Mouse (Mus musculus) forebrain, embryonic 13.5 days (tissue): ENCODE results near the gene Odf3b. TPM values are rescaled to one million over a fixed set of nuclear protein-coding genes. Genes with fewer than 3 reads are reported as not detected.
A peak's percentile ranks its signal among the peaks of the same experiment; 100 is the strongest.

Source experiments
- ATAC-seq: fragments of 200-750 bp; cut with Nextera tagmentation; 2 replicates; pipeline ENCODE4 v1.8.0; 2017
- H3K27ac ChIP-seq: fragments of 300-500 bp; sonication (generic); 2 replicates; pipeline ENCODE4 v1.5.1; 2015; ENCODE audit warnings: inconsistent platforms, mild to moderate bottlenecking, moderate library complexity
- H3K27me3 ChIP-seq: fragments of 300-500 bp; sonication (generic); 2 replicates; pipeline ENCODE4 v1.6.1; 2015; ENCODE audit warnings: mild to moderate bottlenecking, inconsistent platforms
- H3K36me3 ChIP-seq: fragments of 300-500 bp; sonication (generic); 2 replicates; pipeline ENCODE4 v1.6.1; 2015; ENCODE audit warnings: mild to moderate bottlenecking, inconsistent platforms; ENCODE audit not compliant: poor library complexity, severe bottlenecking
- H3K4me1 ChIP-seq: fragments of 300-500 bp; sonication (generic); 2 replicates; pipeline ENCODE4 v1.6.1; 2015; ENCODE audit warnings: inconsistent platforms
- H3K4me2 ChIP-seq: fragments of 300-500 bp; sonication (generic); 2 replicates; pipeline ENCODE4 v1.6.1; 2015; ENCODE audit warnings: inconsistent platforms, mild to moderate bottlenecking, moderate library complexity
- H3K4me3 ChIP-seq: fragments of 300-500 bp; sonication (generic); 2 replicates; pipeline ENCODE4 v1.5.1; 2015; ENCODE audit warnings: mild to moderate bottlenecking, inconsistent platforms
- H3K9ac ChIP-seq: fragments of 300-500 bp; sonication (generic); 2 replicates; pipeline ENCODE4 v1.6.1; 2015; ENCODE audit warnings: mild to moderate bottlenecking, inconsistent platforms
- H3K9me3 ChIP-seq: fragments of 300-500 bp; sonication (generic); replicated peaks from 2 replicates; pipeline ENCODE4 v1.6.1; 2016; ENCODE audit warnings: inconsistent platforms
- WGBS: fragments of 180-500 bp; shearing (Covaris S2); methylation state at CpG from one replicate; pipeline ENCODE4 v1.1.7; 2015; 5-methylcytosine and 5-hydroxymethylcytosine counted together
- polyA plus RNA-seq: library from polyadenylated mRNA; unstranded; fragments of >200 nt; fragmentation: Nextera tagmentation; extraction: Ambion mirVana; gene quantifications from 2 replicates; pipeline ENCODE4 v1.2.1, GENCODE M21; 2015

The Odf3b gene
- polyA plus RNA-seq, 1 experiment from 2014 or later, result 0.98 TPM

- Histone ChIP-seq H3K36me3 (peaks cover 40% of the 10 kb centered on the region), H3K27me3 (peaks cover 35% of the 10 kb centered on the region), H3K4me2 (peak within 1 kb of the TSS; percentile 71), H3K4me1 (peaks cover 22% of the 10 kb centered on the region), H3K27ac (peak within 1 kb of the TSS; percentile 93), H3K9me3 (no peaks in the 10 kb centered on the region), H3K9ac (peak within 1 kb of the TSS; percentile 87), H3K4me3 (peak within 1 kb of the TSS; percentile 70)
- peak; percentile 88 for ATAC-seq
- under 1% methylated on average over 42 of the region's 42 CpGs for WGBS
Measured at GRCm38 (mm10) chr15:89373762-89374248, 5.3 kb downstream of the Odf3b start, which contains the start of gene Sco2. Gene Sco2, minus strand, starts transcription at chr15:89373846.

DNA sequence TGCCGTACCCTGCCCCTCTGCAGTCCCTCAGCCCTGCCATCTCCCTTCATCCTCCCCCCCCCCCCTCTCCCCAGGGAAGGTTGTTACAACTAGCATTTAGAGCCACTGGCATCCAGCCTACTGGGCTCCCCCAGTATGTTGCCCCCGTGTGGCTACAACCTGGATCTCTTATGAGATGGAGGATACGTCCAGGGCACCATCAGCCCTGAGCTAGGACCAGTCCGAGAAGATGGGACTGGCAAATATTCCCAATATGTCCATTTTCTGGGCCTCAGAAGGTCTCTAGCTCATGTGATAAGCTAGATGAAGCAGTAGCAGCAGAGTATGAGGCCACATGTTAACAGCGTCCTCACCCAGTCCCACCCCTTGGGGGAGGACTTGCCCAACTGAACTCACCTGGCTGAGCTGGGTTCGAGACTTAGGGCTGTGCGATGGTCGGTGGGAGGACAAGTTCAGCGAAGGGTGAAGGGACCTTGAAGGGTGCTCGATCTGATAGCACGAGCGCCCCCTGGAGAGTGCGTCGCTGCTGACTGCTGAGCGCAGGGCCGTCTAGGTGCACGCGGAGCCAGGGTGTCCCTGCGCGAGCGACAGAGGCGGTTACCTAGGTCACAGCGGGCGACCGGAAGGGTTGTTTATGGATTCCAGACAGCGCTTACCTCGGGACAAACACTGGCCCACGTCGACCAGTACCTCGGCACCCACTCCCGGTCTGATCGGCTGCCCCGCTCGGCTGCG is 5.9 kb downstream of the Odf3b start:
- peak overlapping the region; percentile 71 for H3K4me2 ChIP-seq

GRCm38 (mm10) chr15:89372536-89372935 is 6.5 kb downstream of the Odf3b start:
- H3K9ac ChIP-seq, result peak overlapping the region; percentile 87; the same call in 1 of the 2 replicates
- H3K4me3 ChIP-seq, result peak overlapping the region; percentile 70
- peaks cover 16% of the 10 kb centered on the region for H3K4me1 ChIP-seq
- ATAC-seq, result no peak
- H3K9me3 ChIP-seq, result no peaks in the 10 kb centered on the region
- H3K36me3 ChIP-seq, result peaks cover 53% of the 10 kb centered on the region
- 0 out of 2 replicates have a peak overlapping the region, but pooled peaks have one; percentile 93 for H3K27ac ChIP-seq
- WGBS, result 90% methylated on average over 7 of the region's 7 CpGs
- peaks cover 22% of the 10 kb centered on the region for H3K27me3 ChIP-seq
- H3K4me2 ChIP-seq, result peak overlapping the region; percentile 71

More for the DNA sequence above, 5.9 kb downstream of the Odf3b start:
- 3% methylated on average over 35 of the region's 35 CpGs for WGBS
- Histone ChIP-seq H3K36me3 (peaks cover 46% of the 10 kb centered on the region), H3K4me1 (peaks cover 16% of the 10 kb centered on the region), H3K4me3 (peak overlapping the region; percentile 70), H3K27me3 (peaks cover 28% of the 10 kb centered on the region), H3K9ac (peak overlapping the region; percentile 87), H3K27ac (peak overlapping the region; percentile 93), H3K9me3 (no peaks in the 10 kb centered on the region)
- peak; percentile 83 for ATAC-seq

DNA sequence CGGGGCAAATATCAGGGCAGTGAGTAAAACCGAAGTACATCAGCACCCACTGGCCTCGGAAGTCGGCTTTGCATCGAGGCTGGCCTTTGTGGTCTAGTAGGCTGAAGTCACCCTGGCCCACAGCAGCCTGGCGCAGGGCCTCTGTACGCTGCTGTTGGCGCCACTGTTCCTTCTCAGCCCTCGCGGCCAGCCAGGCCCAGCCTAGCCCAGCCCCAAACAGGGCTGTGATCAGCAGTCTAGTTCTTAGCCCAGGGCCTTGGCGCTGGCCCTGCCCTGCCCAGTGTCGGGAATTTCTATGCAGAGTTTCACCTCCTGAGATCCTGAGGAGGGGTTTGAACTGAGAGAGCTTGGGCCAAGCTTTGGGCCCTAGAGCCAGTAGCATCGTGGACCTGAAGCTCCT is 7.0 kb downstream of the Odf3b start:
- ATAC-seq, result no peak
- H3K4me3 ChIP-seq, result no peak overlapping the region
- no peak overlapping the region for H3K27ac ChIP-seq
- H3K36me3 ChIP-seq, result peaks cover 58% of the 10 kb centered on the region
- peaks cover 17% of the 10 kb centered on the region for H3K27me3 ChIP-seq
- peaks cover 16% of the 10 kb centered on the region for H3K4me1 ChIP-seq
- no peak overlapping the region for H3K4me2 ChIP-seq
- 81% methylated on average over 13 of the region's 13 CpGs for WGBS
- no peaks in the 10 kb centered on the region for H3K9me3 ChIP-seq
- no peak overlapping the region; the same call in 1 of the 2 replicates for H3K9ac ChIP-seq

DNA sequence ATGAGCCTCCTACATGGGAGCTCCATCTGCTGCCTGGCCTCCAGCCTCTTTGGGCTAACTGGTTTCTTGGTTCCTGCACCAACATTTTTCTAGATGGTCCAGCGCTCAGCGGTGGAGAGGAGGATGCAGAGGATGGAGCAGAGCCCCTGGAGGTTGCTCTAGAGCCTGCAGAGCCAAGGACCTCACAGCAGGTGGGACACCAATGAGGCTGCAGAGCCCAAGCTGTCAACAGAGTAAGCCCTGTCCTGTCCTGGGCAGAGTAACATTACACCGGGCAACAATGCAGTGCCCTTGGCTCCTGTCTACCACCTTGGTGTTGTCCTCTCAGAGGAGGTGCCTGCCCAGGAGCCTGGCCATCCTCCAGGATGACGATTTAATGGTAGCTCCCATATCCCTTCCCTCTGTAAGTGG is 13.9 kb downstream of the Odf3b start:
- no peaks in the 10 kb centered on the region for H3K9me3 ChIP-seq
- no peak for ATAC-seq
- peaks cover 100% of the 10 kb centered on the region for H3K36me3 ChIP-seq
- H3K4me1 ChIP-seq, result no peaks in the 10 kb centered on the region
- no peak overlapping the region for H3K27ac ChIP-seq
- WGBS, result 98% methylated on average over 4 of the region's 4 CpGs
- H3K4me3 ChIP-seq, result no peak overlapping the region
- no peak overlapping the region for H3K4me2 ChIP-seq
- H3K27me3 ChIP-seq, result no peaks in the 10 kb centered on the region
- H3K9ac ChIP-seq, result no peak overlapping the region

- WGBS, result 92% methylated on average over 7 of the region's 7 CpGs
- Histone ChIP-seq H3K9ac (no peak overlapping the region), H3K4me3 (no peak overlapping the region), H3K36me3 (peaks cover 84% of the 10 kb centered on the region), H3K27ac (no peak overlapping the region), H3K9me3 (no peaks in the 10 kb centered on the region), H3K4me1 (peaks cover 9% of the 10 kb centered on the region; the same call in 1 of the 2 replicates), H3K4me2 (no peak overlapping the region), H3K27me3 (no peaks in the 10 kb centered on the region)
- ATAC-seq, result no peak
Measured at GRCm38 (mm10) chr15:89363051-89363450, 16.0 kb downstream of the Odf3b start.

GRCm38 (mm10) chr15:89358784-89359183 is 20.3 kb downstream of the Odf3b start:
- Histone ChIP-seq H3K4me2 (no peak overlapping the region), H3K36me3 (peaks cover 47% of the 10 kb centered on the region), H3K9me3 (no peaks in the 10 kb centered on the region), H3K27ac (no peak overlapping the region), H3K4me3 (no peak overlapping the region), H3K4me1 (peaks cover 41% of the 10 kb centered on the region), H3K9ac (no peak overlapping the region), H3K27me3 (no peaks in the 10 kb centered on the region)
- 90% methylated on average over 3 of the region's 3 CpGs for WGBS
- no peak for ATAC-seq

GRCm38 (mm10) chr15:89356372-89356771 is 22.7 kb downstream of the Odf3b start:
- peaks cover 47% of the 10 kb centered on the region for H3K36me3 ChIP-seq
- ATAC-seq, result peak; percentile 61
- H3K9ac ChIP-seq, result peak overlapping the region; percentile 90
- H3K27me3 ChIP-seq, result no peaks in the 10 kb centered on the region
- peak overlapping the region; percentile 83 for H3K4me2 ChIP-seq
- WGBS, result under 1% methylated on average over 15 of the region's 15 CpGs
- peaks cover 41% of the 10 kb centered on the region for H3K4me1 ChIP-seq
- peak overlapping the region; percentile 85 for H3K4me3 ChIP-seq
- no peaks in the 10 kb centered on the region for H3K9me3 ChIP-seq
- peak overlapping the region; percentile 81 for H3K27ac ChIP-seq

- Histone ChIP-seq H3K27ac (peak within 1 kb of the TSS; percentile 81), H3K36me3 (peaks cover 47% of the 10 kb centered on the region), H3K9ac (peak within 1 kb of the TSS; percentile 90), H3K4me3 (peak within 1 kb of the TSS; percentile 85), H3K9me3 (no peaks in the 10 kb centered on the region), H3K4me2 (peak within 1 kb of the TSS; percentile 83), H3K4me1 (peaks cover 41% of the 10 kb centered on the region), H3K27me3 (no peaks in the 10 kb centered on the region)
- peak; percentile 94 for ATAC-seq
- WGBS, result under 1% methylated on average over 61 of the region's 64 CpGs
Measured at GRCm38 (mm10) chr15:89355241-89356187, 23.6 kb downstream of the Odf3b start, which contains the start of the genes Lmf2 and Ncaph2. Gene Lmf2, minus strand, starts transcription at chr15:89355659. Gene Ncaph2, plus strand, starts transcription at chr15:89355719.

GRCm38 (mm10) chr15:89354455-89354854 is 24.6 kb downstream of the Odf3b start:
- H3K4me3 ChIP-seq, result peak overlapping the region; percentile 85
- no peaks in the 10 kb centered on the region for H3K9me3 ChIP-seq
- H3K27me3 ChIP-seq, result no peaks in the 10 kb centered on the region
- peaks cover 51% of the 10 kb centered on the region for H3K36me3 ChIP-seq
- WGBS, result 87% methylated on average over 7 of the region's 7 CpGs
- peak overlapping the region; percentile 83 for H3K4me2 ChIP-seq
- H3K4me1 ChIP-seq, result peaks cover 41% of the 10 kb centered on the region
- ATAC-seq, result no peak
- no peak overlapping the region; the same call in 1 of the 2 replicates for H3K27ac ChIP-seq
- peak overlapping the region; percentile 90 for H3K9ac ChIP-seq

GRCm38 (mm10) chr15:89353837-89354236 is 25.2 kb downstream of the Odf3b start:
- peak overlapping the region; percentile 83; the same call in 1 of the 2 replicates for H3K4me2 ChIP-seq
- peak overlapping the region; percentile 90; the same call in 1 of the 2 replicates for H3K9ac ChIP-seq
- H3K4me3 ChIP-seq, result no peak overlapping the region; the same call in 1 of the 2 replicates
- peaks cover 51% of the 10 kb centered on the region for H3K36me3 ChIP-seq
- H3K27me3 ChIP-seq, result no peaks in the 10 kb centered on the region
- H3K9me3 ChIP-seq, result no peaks in the 10 kb centered on the region
- 94% methylated on average over 16 of the region's 16 CpGs for WGBS
- H3K4me1 ChIP-seq, result peaks cover 37% of the 10 kb centered on the region
- no peak for ATAC-seq
- no peak overlapping the region for H3K27ac ChIP-seq
